Mouse (Mus musculus) embryo, embryonic 9.5 days (tissue): ENCODE measurements at regions not wholly inside any gene's neighbourhood (a gene's known extent, or its start where the extent isn't known, plus 50 kb on each side); places are given as distances from the start of the nearest gene placed in this dataset.

Experiments used
- DNase-seq: peaks from one replicate; pipeline ENCODE4 v3.0.0-alpha.2; 2017; ENCODE audit errors: extremely low spot score

- no peak for DNase-seq
Measured at GRCm38 (mm10) chr2:133498186-133498571, 53.8 kb upstream of the Bmp2 start.

- DNase-seq: no peak
Measured at GRCm38 (mm10) chr2:133498717-133499143, 53.2 kb upstream of the Bmp2 start.

- no peak for DNase-seq
Measured at GRCm38 (mm10) chr2:133499904-133500303, 52.1 kb upstream of the Bmp2 start.
